Mouse (Mus musculus) macrophage (primary cell): ENCODE measurements around the gene Rac2. TPM values are rescaled to one million over a fixed set of nuclear protein-coding genes. Genes with fewer than 3 reads are reported as not detected.

Source experiments
- H3K27ac ChIP-seq: fragments of 350-480 bp; formaldehyde crosslinking; 2 replicates; pipeline ENCODE4 v1.9.0; 2021
- H3K36me3 ChIP-seq: fragments of 350-480 bp; formaldehyde crosslinking; 2 replicates; pipeline ENCODE4 v1.9.0; 2021; ENCODE audit errors: inconsistent target
- H3K4me3 ChIP-seq: fragments of 350-480 bp; formaldehyde crosslinking; 2 replicates; pipeline ENCODE4 v1.9.0; 2021; ENCODE audit errors: inconsistent target
- H3K79me2 ChIP-seq: fragments of 350-480 bp; formaldehyde crosslinking; 2 replicates; pipeline ENCODE4 v1.9.0; 2021; ENCODE audit errors: inconsistent target
- WGBS: methylation state at CpG from one replicate; pipeline ENCODE4 v1.1.7; 2026; ENCODE audit warnings: inconsistent platforms; ENCODE audit not compliant: missing documents; 5-methylcytosine and 5-hydroxymethylcytosine counted together
- polyA plus RNA-seq: library from polyadenylated mRNA; stranded (reverse); fragments of 250-400 nt; gene quantifications from 3 replicates; pipeline ENCODE4 v1.2.4, GENCODE M21; 2018; ENCODE audit warnings: inconsistent platforms
- total RNA-seq, 78 experiments: library from RNA; depleted of rRNA; stranded (reverse); fragments of 250-400 nt; gene quantifications; 1 replicate in 9 of 78; 2 replicates in 24 of 78; 3 replicates in 43 of 78; 4 replicates in 2 of 78; pipeline ENCODE4 v1.2.4; 2018; ENCODE audit warnings: inconsistent platforms in 56 of 78

Gene Rac2
- total RNA-seq (2018; cell fraction: chromatin; rRNA removed), result 100 to 1,000 TPM in 15 of 26 experiments, 10 to 100 TPM in 11; 32.8 to 268 (median 126) TPM
- 100 to 1,000 TPM; 202 to 920 (median 428) TPM for total RNA-seq (2018; cell fraction: cytosol; rRNA removed)
- 100 to 1,000 TPM in 18 of 26 experiments, 10 to 100 TPM in 8; 52.1 to 327 (median 189) TPM for total RNA-seq (2018; cell fraction: nucleus; rRNA removed)
- 169 to 717 TPM (median 258 TPM) in 3 replicates for polyA plus RNA-seq

DNA sequence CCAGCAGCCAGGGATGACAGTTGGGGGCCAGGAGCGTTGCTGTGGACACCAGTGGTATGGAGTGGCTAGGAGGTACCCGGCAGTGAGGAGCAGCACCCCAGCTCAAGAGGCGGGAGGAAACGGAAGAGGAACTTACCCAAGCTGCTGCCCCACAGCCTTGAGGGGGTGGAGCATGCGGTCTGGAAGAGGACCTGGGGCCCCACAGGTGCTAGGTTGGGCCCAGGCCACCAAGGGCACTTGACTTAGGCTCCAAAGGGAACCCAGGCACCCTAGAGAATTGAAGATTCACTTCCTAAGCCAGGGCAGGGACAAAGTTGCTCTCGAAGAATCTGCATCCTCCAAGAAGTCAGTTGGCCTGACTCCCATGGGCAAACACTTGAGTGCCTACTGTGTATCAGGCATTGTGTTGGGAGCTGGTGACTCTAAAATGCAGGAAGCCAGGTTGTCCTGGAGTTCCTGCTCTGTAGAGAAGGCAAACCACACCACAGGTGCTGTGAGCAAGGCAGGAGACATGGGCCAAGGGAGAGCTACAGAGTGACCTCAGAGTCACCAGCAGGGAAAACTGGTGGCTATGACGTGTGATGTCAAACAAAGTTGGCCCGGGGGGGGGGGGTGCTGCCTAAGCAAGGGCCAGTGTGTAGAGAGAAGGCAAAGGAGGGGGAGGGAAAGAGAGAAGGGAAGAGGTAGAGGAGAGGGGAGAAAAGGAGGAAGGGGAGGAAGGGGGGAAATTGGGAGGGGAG, at the start of gene Rac2:
Gene Rac2, minus strand, starts transcription at position 126 of the 740 bp plus-strand sequence.
- Histone ChIP-seq H3K36me3 (peaks cover 29% of the 10 kb centered on the region), H3K27ac (peak within 1 kb of the TSS; percentile 93), H3K79me2 (peaks cover 51% of the 10 kb centered on the region), H3K4me3 (peak within 1 kb of the TSS; percentile 98)
- whole genome bisulfite sequencing, result 3% methylated on average over 7 of the region's 8 CpGs

DNA sequence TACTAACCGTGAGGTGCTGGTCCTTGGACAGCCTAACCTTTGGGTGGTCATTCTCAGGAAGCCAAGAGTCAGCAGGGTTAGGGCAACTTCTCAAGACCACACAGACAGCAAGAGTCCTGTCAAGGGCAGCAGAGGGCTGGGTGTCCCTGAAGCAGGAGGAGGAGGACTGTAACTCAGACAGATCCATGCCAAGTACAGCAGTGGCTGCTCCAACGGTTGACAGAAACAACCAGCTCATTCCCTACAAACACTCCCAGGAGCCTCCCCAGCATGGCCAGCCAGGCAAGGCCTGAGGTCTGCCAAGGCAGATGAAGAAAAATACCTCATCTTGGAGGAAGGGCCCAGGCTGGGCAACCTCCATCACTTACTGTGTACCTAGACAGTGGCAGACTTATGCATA, 44.4 kb upstream of the Rac2 start:
- WGBS, result 88% methylated on average over 2 of the region's 2 CpGs

DNA sequence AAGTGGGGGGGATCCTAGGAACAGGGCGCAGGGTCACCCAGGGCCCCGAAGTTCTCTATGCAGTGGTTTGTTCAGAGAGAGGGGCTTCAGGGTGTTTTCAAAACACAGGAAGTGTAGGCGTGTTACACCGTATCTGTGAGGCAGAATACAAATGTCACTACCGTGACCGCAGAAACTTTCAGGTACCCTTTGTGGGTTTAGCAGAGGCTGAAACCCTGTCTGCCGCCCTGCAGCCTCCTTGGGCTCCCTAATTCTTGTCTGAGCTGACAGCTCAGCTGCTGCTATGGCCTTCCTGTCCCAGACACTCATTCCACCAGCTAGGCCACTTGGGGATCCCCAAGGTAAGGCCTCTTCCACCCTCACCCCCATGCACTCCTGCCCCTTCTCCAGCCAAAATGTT, 42.0 kb upstream of the Rac2 start:
- H3K36me3 ChIP-seq, result peaks cover 98% of the 10 kb centered on the region
- H3K79me2 ChIP-seq, result peaks cover 26% of the 10 kb centered on the region; the same call in 1 of the 2 replicates
- no peak overlapping the region for H3K4me3 ChIP-seq
- no peak overlapping the region for H3K27ac ChIP-seq
- WGBS, result 94% methylated on average over 7 of the region's 7 CpGs

More for the DNA sequence above, 44.4 kb upstream of the Rac2 start:
- Histone ChIP-seq H3K79me2 (peaks cover 8% of the 10 kb centered on the region; the same call in 1 of the 2 replicates), H3K27ac (no peak overlapping the region), H3K4me3 (no peak overlapping the region), H3K36me3 (peaks cover 91% of the 10 kb centered on the region)

DNA sequence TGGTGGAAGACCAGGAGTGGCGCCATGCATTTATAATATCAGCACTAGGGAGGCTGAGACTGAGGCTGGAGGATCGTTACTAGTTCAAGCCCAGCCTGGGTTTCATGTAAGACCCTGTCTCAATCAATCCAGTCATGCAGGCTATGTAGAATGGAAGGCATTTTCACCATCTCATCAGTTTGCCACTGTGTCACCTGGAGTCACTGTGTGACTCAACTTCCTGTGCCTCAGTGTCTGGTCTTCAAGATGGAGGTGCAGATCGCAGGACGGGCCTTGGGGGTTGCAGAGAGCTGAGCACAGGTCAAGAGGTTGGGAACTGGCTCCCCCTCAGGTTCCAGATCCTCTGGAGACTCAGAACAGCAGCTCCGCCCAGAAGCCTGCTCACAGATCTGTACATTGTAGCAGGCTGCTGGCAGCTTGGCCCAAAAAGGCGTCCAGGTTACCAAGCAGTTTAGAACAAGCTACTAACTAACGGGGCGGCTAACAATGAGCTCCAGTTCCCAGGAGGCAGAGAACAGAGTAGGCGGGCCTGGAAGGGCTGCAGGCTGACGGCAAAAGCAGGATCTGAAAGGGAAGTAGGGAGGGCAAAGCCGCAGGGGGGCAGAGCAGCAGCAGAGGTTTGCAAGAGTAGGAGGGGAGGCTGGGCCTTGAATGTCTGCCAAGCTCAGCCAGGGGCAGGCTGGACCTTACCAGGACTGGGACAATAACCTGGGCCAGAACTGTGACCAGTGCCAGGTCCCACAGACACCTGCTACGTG, 38.3 kb upstream of the Rac2 start:
- 54% methylated on average over 12 of the region's 12 CpGs for WGBS
- H3K36me3 ChIP-seq, result peaks cover 70% of the 10 kb centered on the region
- H3K27ac ChIP-seq, result peak overlapping the region; percentile 38
- H3K79me2 ChIP-seq, result peaks cover 43% of the 10 kb centered on the region
- H3K4me3 ChIP-seq, result no peak overlapping the region

DNA sequence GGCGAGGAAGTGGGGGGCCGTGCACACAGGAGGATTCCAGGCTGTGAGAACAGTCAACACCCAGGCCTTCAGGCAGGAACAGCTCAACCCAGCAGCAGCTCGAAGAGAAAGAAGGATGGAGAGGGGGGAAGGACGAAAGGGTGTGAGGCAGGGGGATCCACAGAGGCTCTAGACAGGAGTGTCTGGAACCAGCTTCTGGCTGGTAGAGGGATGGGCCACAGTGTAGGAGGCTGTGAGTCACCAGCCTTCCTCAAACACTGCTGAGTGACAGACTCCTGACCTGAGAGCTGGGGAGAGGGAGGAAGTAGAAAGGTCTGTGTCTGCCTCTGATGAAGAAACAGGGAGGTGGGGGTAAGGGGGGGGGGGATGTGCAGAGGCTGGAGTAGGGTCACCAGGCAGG, 34.9 kb upstream of the Rac2 start:
- Histone ChIP-seq H3K4me3 (no peak overlapping the region), H3K36me3 (peaks cover 65% of the 10 kb centered on the region), H3K79me2 (peaks cover 74% of the 10 kb centered on the region), H3K27ac (peak overlapping the region; percentile 87)
- 13% methylated on average over 4 of the region's 4 CpGs for WGBS

DNA sequence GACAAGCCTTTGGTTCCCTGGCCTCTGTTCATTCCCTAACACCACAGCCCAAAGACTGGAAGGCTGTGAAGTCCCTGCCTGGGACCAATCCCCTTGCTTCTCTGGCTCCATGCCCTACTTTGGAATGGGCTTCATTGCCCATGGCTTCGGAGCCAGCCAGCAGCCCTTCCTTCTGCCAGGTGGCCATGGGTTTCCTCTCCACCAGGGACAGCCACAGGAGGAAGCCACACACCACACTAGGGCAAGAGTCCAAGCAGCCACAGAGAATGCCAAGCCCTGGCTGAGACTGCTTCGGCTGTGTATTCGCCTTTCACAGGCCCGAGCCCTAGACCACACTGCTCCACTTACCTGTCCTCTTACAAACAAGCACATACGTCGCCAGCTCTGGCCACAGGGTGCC, 33.5 kb upstream of the Rac2 start:
- peak overlapping the region; percentile 87 for H3K27ac ChIP-seq
- no peak overlapping the region for H3K4me3 ChIP-seq
- H3K36me3 ChIP-seq, result peaks cover 58% of the 10 kb centered on the region
- peaks cover 74% of the 10 kb centered on the region for H3K79me2 ChIP-seq
- whole genome bisulfite sequencing, result 25% methylated on average over 6 of the region's 6 CpGs

DNA sequence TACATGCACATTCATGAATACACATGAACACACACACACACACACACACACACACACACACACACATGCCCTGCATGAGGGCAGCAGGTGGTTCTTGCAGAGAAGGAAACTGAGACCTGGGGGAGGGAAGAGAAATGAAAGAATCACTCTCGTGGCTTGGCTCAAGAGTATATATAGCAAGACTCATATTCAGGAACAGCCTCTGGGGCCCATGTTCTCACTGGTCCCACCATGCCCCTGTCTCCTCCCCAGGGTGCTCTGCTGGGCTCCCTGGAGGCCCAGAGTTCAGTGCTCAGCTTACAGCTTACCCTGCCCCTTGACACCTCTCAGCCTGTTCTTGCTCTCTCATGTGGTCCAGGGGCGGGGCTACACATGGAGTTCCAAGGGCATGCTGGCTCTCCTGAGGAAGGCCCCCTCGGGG, 32.8 kb upstream of the Rac2 start:
- Histone ChIP-seq H3K36me3 (peaks cover 57% of the 10 kb centered on the region), H3K27ac (peak overlapping the region; percentile 87)

DNA sequence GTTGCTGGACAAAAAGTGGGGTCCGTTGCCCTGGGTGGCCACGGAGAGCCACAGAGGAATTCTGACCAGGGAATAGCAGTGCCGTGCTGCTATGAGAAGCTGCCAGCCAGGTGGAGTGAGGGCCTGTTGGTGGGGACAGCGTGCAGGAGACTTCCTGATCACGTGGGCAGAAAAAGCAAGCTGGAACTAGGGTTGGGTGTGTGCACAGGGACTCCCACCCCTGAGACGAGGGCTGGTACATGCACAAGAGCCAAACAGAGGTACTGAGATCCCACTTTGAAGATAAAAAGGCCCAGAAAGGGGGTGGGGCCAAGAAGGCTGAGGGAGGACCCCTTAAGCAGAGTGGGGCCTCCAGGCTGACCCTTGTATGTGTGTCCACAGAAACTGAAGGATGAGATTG, 31.7 kb upstream of the Rac2 start:
- Histone ChIP-seq H3K27ac (peak overlapping the region; percentile 7), H3K4me3 (no peak overlapping the region), H3K79me2 (peaks cover 81% of the 10 kb centered on the region), H3K36me3 (peaks cover 53% of the 10 kb centered on the region)
- 87% methylated on average over 6 of the region's 6 CpGs for WGBS

More for the DNA sequence above, 32.8 kb upstream of the Rac2 start:
- WGBS, result 42% methylated on average over 3 of the region's 3 CpGs
- H3K4me3 ChIP-seq, result no peak overlapping the region
- H3K79me2 ChIP-seq, result peaks cover 78% of the 10 kb centered on the region

DNA sequence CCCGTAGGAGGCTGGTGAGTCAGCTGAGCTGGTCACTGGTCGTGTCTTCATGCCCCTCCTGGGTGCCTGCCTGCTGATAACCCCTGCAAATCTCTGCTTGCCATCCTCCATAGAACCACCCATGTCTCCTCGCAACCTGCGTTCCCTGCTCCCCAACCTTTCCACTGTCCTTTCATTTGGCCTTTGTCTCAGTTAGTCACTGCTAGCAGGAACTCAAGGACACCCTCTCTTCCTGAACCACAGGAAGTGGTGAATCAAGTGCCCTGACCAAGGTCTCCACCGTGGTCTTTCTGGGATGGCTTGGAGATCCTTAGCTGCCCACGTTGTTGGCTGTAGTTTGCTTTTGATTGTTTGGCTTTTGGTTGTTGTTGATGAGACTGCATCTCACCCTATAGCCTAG, 28.6 kb upstream of the Rac2 start:
- Histone ChIP-seq H3K27ac (peak overlapping the region; percentile 98), H3K36me3 (peaks cover 51% of the 10 kb centered on the region), H3K79me2 (peaks cover 89% of the 10 kb centered on the region), H3K4me3 (no peak overlapping the region)
- WGBS, result 27% methylated on average over 6 of the region's 6 CpGs

DNA sequence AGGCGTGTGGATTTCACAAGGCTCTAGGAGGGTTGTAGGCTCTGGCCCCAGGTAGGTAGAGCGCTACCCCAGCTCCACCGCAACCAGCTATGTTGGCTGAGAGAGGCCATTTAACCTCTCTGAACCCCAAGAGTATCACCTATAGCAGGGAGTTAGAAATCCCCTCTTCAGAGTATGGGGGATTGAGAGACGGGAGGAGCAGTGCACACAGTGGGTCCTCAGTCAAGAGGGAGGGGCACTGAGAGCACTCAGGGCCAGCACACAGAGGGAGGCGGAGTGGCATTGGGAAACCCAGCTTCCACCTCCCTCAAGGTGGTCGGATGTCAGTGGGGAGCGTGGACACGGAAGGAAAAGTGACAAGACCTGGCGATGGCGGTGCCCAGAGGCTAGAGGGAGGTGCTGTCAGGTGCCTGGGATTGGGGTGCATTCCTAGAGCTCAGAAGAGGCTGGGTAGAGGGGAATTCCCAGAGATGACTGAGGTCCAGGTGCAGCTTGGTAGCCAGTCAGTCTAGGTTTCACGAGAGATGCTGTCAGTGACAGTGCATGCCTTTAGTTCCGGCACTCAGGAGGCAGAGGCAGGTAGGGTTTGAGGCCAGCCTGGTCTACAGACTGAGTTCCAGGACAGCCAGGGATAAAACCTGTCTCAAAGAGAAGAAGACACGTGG, 27.1 kb upstream of the Rac2 start:
- peaks cover 75% of the 10 kb centered on the region for H3K79me2 ChIP-seq
- peak overlapping the region; percentile 98 for H3K27ac ChIP-seq
- H3K36me3 ChIP-seq, result peaks cover 41% of the 10 kb centered on the region
- WGBS, result 31% methylated on average over 10 of the region's 13 CpGs
- H3K4me3 ChIP-seq, result peak overlapping the region; percentile 86

DNA sequence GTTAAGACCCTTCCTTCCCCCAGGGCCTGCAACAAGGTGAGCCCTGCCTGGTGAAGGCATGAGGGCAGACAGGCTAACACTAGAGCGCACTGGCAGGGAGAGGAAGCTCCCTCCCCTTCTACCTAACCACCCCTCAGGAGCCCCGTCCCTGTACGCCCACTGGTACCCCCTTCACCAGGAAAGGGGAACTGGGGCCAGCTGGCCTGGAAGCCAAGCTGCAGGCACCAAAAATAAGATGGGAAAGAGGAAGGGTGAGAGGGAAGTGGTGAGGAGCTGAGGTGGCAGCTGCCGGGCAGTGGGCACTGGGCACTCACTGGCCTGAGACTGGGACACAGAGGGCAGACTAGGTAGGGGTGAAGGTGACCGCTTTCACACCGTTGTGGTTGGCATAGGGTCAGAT, 26.5 kb upstream of the Rac2 start:
- H3K4me3 ChIP-seq, result peak overlapping the region; percentile 86
- 0% methylated on average over 6 of the region's 6 CpGs for WGBS
- H3K36me3 ChIP-seq, result peaks cover 35% of the 10 kb centered on the region
- peaks cover 70% of the 10 kb centered on the region for H3K79me2 ChIP-seq
- H3K27ac ChIP-seq, result peak overlapping the region; percentile 98

DNA sequence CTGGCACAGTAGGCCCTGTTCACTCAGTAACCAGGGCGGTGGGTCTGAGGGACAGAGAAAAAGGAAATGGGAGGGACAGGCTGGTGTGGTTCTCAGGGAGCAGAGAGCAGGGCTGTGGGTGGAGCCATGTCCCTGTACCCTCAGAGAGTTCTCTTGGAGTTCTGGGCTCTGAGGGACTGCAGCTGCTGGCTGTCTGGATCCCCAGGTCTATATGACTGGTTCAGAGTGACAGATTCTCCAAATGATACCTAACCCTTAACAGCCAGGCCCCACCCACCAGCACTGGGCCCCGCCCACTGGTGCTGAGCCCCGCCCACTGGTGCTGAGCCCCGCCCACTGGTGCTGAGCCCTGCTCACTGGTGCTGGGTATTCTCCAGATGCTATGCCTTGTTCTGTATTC, 25.1 kb upstream of the Rac2 start:
- Histone ChIP-seq H3K36me3 (peaks cover 21% of the 10 kb centered on the region), H3K4me3 (peak overlapping the region; percentile 86), H3K79me2 (peaks cover 56% of the 10 kb centered on the region), H3K27ac (peak overlapping the region; percentile 98)
- 0% methylated on average over 4 of the region's 4 CpGs for WGBS

DNA sequence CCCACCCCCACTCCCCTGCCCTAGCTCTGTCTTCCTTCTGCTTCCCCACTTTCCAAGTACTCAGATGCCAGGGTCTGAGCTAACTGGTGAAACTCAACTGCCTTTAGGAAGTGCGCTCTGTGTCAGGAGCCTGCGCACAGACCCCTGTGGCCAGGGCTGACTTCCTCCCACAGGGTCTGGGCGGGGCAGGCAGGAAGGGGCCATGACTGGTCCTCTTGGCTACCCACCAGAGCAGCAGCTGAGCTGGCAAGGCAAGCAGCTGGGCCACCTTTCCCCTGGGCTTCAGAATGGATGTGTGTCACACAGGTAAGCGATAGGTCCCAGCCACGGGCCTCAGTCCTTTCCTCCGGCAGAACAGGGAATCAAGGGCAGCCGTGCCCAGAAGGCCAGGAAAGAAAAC, 24.3 kb upstream of the Rac2 start, which contains the start of gene Cyth4:
Gene Cyth4, plus strand, starts transcription at position 134 of the 400 bp plus-strand sequence.
- H3K4me3 ChIP-seq, result peak within 1 kb of the TSS; percentile 86
- 1% methylated on average over 7 of the region's 7 CpGs for WGBS
- peaks cover 48% of the 10 kb centered on the region for H3K79me2 ChIP-seq
- H3K36me3 ChIP-seq, result peaks cover 13% of the 10 kb centered on the region; the same call in 1 of the 2 replicates
- peak within 1 kb of the TSS; percentile 98 for H3K27ac ChIP-seq

DNA sequence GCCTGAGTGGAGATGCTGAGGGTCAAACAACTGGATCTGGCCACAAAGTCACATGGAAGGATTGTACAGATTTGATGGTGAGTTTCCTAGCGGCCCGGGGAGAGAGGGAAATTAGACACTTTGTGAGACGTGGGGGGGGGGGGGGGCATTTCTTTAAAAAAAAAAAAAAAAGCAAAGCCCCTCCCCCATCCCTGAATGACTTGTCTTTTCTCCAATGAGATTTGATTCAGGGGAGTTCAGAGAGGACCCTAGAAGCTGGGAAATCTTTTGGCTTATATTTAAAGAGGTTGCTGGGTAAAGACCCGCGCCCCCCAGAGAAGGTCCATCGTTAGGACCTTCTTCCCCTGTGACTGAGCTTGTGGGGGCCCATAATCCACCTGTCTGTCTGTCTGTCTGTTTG, 23.9 kb upstream of the Rac2 start:
- 6% methylated on average over 5 of the region's 6 CpGs for WGBS

More for the DNA sequence above, 23.9 kb upstream of the Rac2 start:
- Histone ChIP-seq H3K4me3 (peak overlapping the region; percentile 86), H3K36me3 (peaks cover 12% of the 10 kb centered on the region; the same call in 1 of the 2 replicates), H3K79me2 (peaks cover 44% of the 10 kb centered on the region), H3K27ac (peak overlapping the region; percentile 98)
